Mouse (Mus musculus) CD4-positive, CD25-positive, alpha-beta regulatory T cell, adult 2 months (primary cell): ENCODE data around the gene Ctnna2.

Source experiments
- DNase-seq: peaks from one replicate; pipeline ENCODE4 v3.0.0-alpha.2; 2012; ENCODE audit warnings: low read depth, low spot score

The Ctnna2 gene

GRCm38 (mm10) chr6:77599244-77599643 lies 380.3 kb downstream of the Ctnna2 start:
- no peak for DNase-seq

DNA sequence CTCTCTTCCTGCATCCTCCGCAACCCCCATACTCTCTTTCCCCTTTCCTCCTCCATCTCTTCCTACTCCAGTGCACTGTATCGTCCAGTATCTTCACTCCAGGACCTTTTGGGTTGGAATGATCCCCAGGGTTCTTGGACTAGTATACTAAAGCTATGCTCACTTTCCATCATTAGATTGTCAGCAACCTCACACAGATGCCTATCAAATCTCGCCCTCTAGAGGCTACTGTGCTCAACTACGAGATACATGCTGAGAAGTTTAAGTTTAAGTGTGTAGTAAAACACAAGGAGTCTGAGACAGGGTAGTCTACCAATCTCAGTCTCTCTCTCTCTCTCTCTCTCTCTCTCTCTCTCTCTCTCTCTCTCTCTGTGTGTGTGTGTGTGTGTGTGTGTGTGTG lies 396.9 kb downstream of the Ctnna2 start:
- no peak for DNase-seq

GRCm38 (mm10) chr6:77580926-77581325 lies 398.6 kb downstream of the Ctnna2 start:
- DNase-seq = no peak

GRCm38 (mm10) chr6:77578612-77579011 lies 400.9 kb downstream of the Ctnna2 start:
- no peak for DNase-seq

DNA sequence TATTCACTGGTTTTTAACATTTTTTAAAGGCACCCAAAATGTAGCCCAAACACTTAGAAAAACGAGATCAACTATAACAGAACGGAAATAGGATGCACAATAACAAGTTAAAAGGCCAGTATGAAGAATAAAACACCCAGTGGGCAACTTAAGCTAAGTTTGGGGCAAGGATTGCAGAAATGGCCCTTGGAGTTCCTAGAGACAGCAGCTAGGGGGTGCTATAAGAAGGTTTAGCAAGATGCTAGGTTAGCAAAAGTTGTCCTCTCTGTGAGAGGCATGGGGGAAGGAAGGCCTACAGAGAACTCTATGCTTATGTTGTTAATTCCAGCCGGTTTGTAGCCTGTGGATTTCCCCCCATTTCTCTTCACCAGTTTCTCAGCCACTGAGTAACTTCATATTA lies 401.9 kb downstream of the Ctnna2 start:
- no peak for DNase-seq

DNA sequence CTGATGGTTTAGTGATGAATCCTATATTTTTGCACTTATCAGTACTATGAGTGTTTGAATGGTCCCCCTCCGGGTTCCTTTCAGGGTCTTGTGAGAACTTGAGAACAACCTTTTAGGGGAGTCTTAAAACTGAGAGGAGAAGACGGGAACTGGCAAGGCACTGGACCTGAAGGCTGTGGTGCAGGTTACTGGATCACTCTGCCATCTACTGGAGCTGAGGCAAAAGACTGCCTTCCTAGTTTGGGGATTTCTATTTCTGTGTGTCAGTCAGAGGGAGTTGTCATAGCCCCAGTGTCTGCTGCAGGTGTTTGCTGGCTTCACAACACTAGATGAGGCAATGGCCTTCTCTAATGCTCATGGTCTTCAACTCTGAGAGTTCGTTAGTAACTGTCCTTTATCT lies 406.9 kb downstream of the Ctnna2 start:
- DNase-seq = no peak

- no peak for DNase-seq
Observed at GRCm38 (mm10) chr6:77569851-77570250, 409.6 kb downstream of the Ctnna2 start.

GRCm38 (mm10) chr6:77556181-77556580 lies 423.3 kb downstream of the Ctnna2 start:
- DNase-seq = no peak

GRCm38 (mm10) chr6:77537055-77537807 lies 442.3 kb downstream of the Ctnna2 start:
- no peak for DNase-seq

- no peak for DNase-seq
Observed at GRCm38 (mm10) chr6:77527636-77528035, 451.9 kb downstream of the Ctnna2 start.

GRCm38 (mm10) chr6:77521836-77522235 lies 457.7 kb downstream of the Ctnna2 start:
- no peak for DNase-seq

GRCm38 (mm10) chr6:77516515-77516914 lies 463.0 kb downstream of the Ctnna2 start:
- DNase-seq = no peak

GRCm38 (mm10) chr6:77511805-77512204 lies 467.7 kb downstream of the Ctnna2 start:
- DNase-seq = no peak

- DNase-seq = no peak
Observed at GRCm38 (mm10) chr6:77491721-77492120, 487.8 kb downstream of the Ctnna2 start.

DNA sequence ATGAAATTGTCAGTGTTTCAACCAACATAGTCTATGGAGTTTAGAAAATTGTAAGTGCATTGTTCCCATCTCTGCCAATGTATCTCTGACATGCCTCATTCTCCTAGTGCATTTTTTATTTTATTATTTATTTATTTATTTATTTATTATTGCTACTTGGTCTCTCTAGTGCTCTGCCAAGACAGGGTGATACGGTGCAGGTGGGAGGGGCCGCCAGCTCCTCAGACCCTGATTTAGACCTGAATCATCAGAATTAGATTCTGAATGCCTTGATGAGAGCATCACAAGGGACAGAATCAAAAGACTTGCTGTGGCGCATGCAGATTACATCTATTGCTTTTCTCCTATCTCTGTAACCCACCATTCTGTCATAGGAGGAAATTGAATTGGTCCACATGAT lies 492.8 kb downstream of the Ctnna2 start:
- DNase-seq = no peak

- DNase-seq = no peak
Observed at GRCm38 (mm10) chr6:77482081-77482480, 497.4 kb downstream of the Ctnna2 start.

DNA sequence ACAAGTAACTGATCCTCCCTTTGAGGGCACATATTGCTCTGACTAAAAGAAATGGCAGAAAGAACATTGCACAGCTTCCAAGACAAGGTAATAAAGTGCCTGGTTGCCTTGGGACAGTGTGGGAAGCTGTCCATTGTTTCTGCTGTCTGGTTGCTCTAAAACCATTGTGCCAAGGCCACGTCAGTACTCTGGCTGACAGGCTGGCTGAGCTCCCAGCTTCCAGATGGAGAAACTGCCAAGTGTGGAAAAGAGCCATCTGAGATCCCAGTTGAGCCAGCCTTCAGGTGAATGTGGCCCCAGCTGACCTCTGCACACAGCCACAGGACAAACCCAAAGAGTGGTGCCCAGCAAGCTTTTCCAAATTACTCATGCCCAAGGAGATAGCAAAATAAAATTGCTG lies 504.1 kb downstream of the Ctnna2 start:
- DNase-seq = no peak

- no peak for DNase-seq
Observed at GRCm38 (mm10) chr6:77473256-77473655, 506.2 kb downstream of the Ctnna2 start.

DNA sequence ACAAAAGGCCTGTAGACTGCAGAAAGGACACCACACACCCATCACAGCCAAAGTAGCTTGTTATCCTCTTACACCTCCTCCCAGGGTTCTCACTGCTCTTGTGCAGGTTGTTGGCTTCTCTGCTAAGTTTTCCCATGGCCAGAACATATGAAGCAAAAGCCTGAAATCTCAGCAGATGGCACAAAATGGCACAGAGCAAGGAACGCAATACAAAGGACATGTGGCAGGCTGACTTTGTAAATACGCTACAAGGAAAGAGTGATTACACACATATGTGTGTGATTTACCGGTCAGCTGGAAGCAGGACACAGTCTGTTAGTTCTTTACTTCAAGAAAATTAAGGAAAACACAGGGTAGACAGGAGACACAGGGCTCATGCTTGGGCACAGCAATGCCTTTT lies 511.4 kb downstream of the Ctnna2 start:
- no peak for DNase-seq

- DNase-seq = no peak
Observed at GRCm38 (mm10) chr6:77462737-77463136, 516.8 kb downstream of the Ctnna2 start.

DNA sequence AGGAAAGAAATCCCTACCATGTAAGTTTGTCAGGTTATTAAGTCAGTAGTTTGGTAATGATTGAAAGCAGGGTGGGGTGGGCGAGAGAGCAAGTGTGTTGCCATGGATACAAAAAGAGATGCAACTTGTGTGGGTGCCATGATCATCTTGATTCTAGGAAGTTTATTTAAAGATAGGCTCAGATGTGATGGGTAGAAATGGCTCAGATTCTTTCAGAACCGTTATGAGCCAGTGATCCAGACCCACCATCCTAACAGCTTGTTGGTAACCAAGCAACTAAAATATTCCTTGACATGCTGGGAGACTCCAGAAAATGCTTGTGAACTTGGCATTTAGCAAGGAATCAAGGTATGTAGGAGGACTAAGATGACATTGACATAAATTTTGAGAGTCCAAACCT lies 521.6 kb downstream of the Ctnna2 start:
- no peak for DNase-seq

DNA sequence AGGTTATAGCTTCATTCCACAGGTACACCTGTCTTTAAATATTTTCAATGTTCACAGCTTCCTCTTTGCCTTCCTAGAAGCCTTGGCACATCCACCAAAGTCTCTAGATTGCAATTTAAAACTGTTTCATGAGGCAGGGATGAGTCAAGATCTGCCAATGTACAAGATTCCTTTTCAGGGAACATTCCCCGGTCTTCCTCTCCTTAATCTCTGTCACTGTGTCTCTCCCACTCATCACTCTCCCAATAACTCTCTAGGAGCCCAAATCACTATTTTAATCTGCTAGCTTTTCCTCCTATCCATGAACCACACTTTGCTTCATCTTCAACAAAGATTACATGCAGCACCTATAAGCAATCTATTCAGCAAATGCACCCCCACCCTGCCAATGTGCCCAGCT lies 532.6 kb downstream of the Ctnna2 start:
- DNase-seq = no peak

DNA sequence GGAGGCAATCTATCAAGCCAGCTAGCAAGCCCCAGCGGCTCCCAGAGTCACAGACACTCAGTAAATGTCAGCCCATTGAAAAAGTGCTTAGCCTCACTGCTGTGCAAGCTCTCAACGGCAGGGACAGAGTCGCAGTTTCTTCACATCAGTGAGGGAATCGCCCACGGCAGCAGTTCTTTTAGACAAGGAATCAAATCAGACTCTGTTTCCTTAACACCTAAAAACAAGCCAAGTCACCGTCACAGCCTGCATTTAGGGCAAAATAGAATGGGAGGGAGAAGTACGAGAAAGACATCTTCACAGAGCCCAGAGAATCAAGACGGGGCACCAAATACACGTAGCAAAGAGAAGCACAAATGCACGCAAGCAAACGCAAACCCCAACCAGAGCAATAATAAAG lies 535.6 kb downstream of the Ctnna2 start:
- DNase-seq = no peak

DNA sequence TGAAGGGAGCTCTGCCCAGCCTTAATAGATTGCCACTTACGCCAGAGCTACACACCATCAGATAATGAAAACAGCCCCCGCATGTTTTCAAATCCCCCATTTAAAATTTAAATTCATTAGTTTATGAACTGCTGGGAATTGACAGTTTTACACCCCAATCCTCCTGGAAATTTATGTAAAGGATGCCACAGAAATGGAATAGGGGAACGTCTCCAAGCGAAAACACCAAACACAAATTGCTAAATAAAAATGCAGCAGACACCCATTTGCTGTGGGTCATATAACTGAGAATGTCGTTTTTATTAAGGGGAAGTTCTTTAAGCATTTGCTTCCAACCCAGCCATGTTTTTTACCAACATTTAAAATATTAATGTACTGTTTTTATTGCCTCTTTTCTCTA lies 538.4 kb downstream of the Ctnna2 start:
- DNase-seq = no peak
